Mouse (Mus musculus): ENCODE measurements at regions not wholly inside any gene's neighbourhood (a gene's known extent, or its start where the extent isn't known, plus 50 kb on each side); places are given as distances from the start of the nearest gene placed in this dataset.

GRCm38 (mm10) chr6:31161445-31162340 is 202.8 kb upstream of the Klf14 start:
- DNase-seq (ENCODE audit: low spot score), result no peak

- no peak for DNase-seq (ENCODE audit: low spot score)
Measured at GRCm38 (mm10) chr6:31165011-31165410, 206.1 kb upstream of the Klf14 start.

- DNase-seq (ENCODE audit: low spot score), result no peak
Measured at GRCm38 (mm10) chr6:31166347-31166746, 207.5 kb upstream of the Klf14 start.

- DNase-seq (ENCODE audit: low spot score), result no peak
Measured at GRCm38 (mm10) chr6:31167732-31168131, 208.9 kb upstream of the Klf14 start.

GRCm38 (mm10) chr6:31168730-31169129 is 209.9 kb upstream of the Klf14 start:
- DNase-seq (ENCODE audit: low spot score), result no peak

GRCm38 (mm10) chr6:31169343-31169742 is 210.5 kb upstream of the Klf14 start:
- peak; percentile 53 for DNase-seq (ENCODE audit: low spot score)

- DNase-seq (ENCODE audit: low spot score), result no peak
Measured at GRCm38 (mm10) chr6:31169868-31170600, 211.2 kb upstream of the Klf14 start.

- no peak for DNase-seq (ENCODE audit: low spot score)
Measured at GRCm38 (mm10) chr6:31171831-31172569, 213.1 kb upstream of the Klf14 start.

GRCm38 (mm10) chr6:31175769-31176168 is 216.9 kb upstream of the Klf14 start:
- no peak for DNase-seq (ENCODE audit: low spot score)

- no peak for DNase-seq (ENCODE audit: low spot score)
Measured at GRCm38 (mm10) chr6:31176368-31176767, 217.5 kb upstream of the Klf14 start.

GRCm38 (mm10) chr6:31176831-31177230 is 218.0 kb upstream of the Klf14 start:
- DNase-seq (ENCODE audit: low spot score), result no peak

GRCm38 (mm10) chr6:31178201-31178880 is 219.5 kb upstream of the Klf14 start:
- DNase-seq (ENCODE audit: low spot score), result no peak

- no peak for DNase-seq (ENCODE audit: low spot score)
Measured at GRCm38 (mm10) chr6:31182284-31182683, 216.3 kb upstream of the Mkln1 start.

- DNase-seq (ENCODE audit: low spot score), result peak; percentile 51
Measured at GRCm38 (mm10) chr6:31183127-31183526, 215.4 kb upstream of the Mkln1 start.

GRCm38 (mm10) chr6:31184554-31184953 is 214.0 kb upstream of the Mkln1 start:
- no peak for DNase-seq (ENCODE audit: low spot score)

GRCm38 (mm10) chr6:31185151-31185550 is 213.4 kb upstream of the Mkln1 start:
- no peak for DNase-seq (ENCODE audit: low spot score)

- no peak for DNase-seq (ENCODE audit: low spot score)
Measured at GRCm38 (mm10) chr6:31188066-31188465, 210.5 kb upstream of the Mkln1 start.

- DNase-seq (ENCODE audit: low spot score), result no peak
Measured at GRCm38 (mm10) chr6:31189060-31189459, 209.5 kb upstream of the Mkln1 start.

- no peak for DNase-seq (ENCODE audit: low spot score)
Measured at GRCm38 (mm10) chr6:31190070-31190469, 208.5 kb upstream of the Mkln1 start.

- DNase-seq (ENCODE audit: low spot score), result peak; percentile 50
Measured at GRCm38 (mm10) chr6:31190628-31191373, 207.7 kb upstream of the Mkln1 start.

- DNase-seq (ENCODE audit: low spot score), result no peak
Measured at GRCm38 (mm10) chr6:31191577-31191976, 207.0 kb upstream of the Mkln1 start.

Data from c-Kit-positive CD71-positive TER-119-positive erythroid progenitor cells, embryonic 14.5 days (primary cell).